Mouse (Mus musculus): ENCODE data around the gene Ddx41. TPM values are rescaled to one million over a fixed set of nuclear protein-coding genes. Genes with fewer than 3 reads are reported as not detected.

Gene Ddx41
- polyA plus RNA-seq, 1 experiment: 71.2 TPM

GRCm38 (mm10) chr13:55487578-55488498 lies 48.6 kb downstream of the Ddx41 start, which contains the start of gene Dbn1:
Dbn1 (minus strand) TSS chr13:55488111.
- peak within 1 kb of the TSS; percentile 68 for H3K4me3 ChIP-seq (ENCODE audit: insufficient read depth, low read depth, low read length)
- H3K27ac ChIP-seq (ENCODE audit: insufficient read depth, low read depth, low read length): no peak within 1 kb of the TSS
- H3K27me3 ChIP-seq (replicated peaks; ENCODE audit: control insufficient read depth, insufficient read depth, low read length): 0 out of 2 replicates have a peak, but pooled peaks cover 1% of the 10 kb centered on the region
- 2% methylated on average over 80 of the region's 83 CpGs for WGBS
- H3K36me3 ChIP-seq (ENCODE audit: control insufficient read depth, insufficient read depth, low read length): no peaks in the 10 kb centered on the region
- no peak for DNase-seq
- TF ChIP-seq POLR2A (IDR thresholded peaks at IDR 0.05; ENCODE audit: low read depth, low read length): no peak
- TF ChIP-seq CTCF (conservative IDR thresholded peaks at IDR 0.05; ENCODE audit: insufficient read depth, insufficient read length, low read depth, low read length): no peak
- H3K4me1 ChIP-seq (ENCODE audit: control insufficient read depth, insufficient read depth, low read length): no peaks in the 10 kb centered on the region

- no peak for DNase-seq
- Histone ChIP-seq H3K4me3 (ENCODE audit: insufficient read depth, low read depth, low read length) (peak overlapping the region; percentile 68), H3K27me3 (replicated peaks; ENCODE audit: control insufficient read depth, insufficient read depth, low read length) (0 out of 2 replicates have a peak, but pooled peaks cover 1% of the 10 kb centered on the region), H3K4me1 (ENCODE audit: control insufficient read depth, insufficient read depth, low read length) (no peaks in the 10 kb centered on the region), H3K27ac (ENCODE audit: insufficient read depth, low read depth, low read length) (no peak overlapping the region), H3K36me3 (ENCODE audit: control insufficient read depth, insufficient read depth, low read length) (no peaks in the 10 kb centered on the region)
- WGBS: 3% methylated on average over 29 of the region's 29 CpGs
- no peak for TF ChIP-seq CTCF (conservative IDR thresholded peaks at IDR 0.05; ENCODE audit: insufficient read depth, insufficient read length, low read depth, low read length)
- no peak for TF ChIP-seq POLR2A (IDR thresholded peaks at IDR 0.05; ENCODE audit: low read depth, low read length)
Observed at GRCm38 (mm10) chr13:55486916-55487577, 49.4 kb downstream of the Ddx41 start.

DNA sequence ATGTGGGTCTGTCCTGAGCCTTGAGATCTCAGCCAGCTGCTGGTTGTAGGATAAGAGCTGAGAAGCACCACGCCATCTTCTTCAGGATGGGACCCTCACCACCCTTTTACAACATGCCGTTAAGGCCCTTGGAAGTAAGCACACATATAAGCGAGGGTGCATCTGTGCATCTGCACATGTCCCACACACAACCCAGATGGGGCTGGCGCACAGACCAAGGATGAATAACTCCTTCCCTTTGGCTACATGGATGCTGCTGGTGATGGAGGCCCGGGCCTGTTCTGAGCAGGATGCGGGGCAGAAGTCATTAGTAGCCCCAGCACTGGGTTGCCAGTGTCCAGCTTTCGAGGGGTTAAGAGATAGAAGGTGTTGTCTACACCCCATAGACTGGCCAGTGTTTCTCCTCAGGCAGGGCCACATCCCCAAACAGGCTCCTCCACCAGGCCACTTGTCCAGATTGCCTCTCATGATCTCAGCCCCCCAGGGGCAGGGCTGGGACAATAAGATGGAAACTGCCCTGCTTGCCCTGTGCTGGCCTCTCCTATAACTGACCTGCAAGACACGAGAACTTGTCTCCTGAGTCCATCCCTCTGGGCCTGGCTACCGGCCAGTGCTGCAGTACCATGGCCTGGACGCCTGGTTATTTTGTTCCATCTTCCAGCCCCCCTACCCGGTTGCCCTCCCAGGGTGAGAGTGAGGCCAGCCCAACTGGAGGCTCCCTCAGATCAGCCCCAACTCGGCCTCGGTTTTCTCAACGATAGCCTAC lies 50.2 kb downstream of the Ddx41 start:
- WGBS: 48% methylated on average over 14 of the region's 14 CpGs
- Histone ChIP-seq H3K27me3 (replicated peaks; ENCODE audit: control insufficient read depth, insufficient read depth, low read length) (0 out of 2 replicates have a peak, but pooled peaks cover 1% of the 10 kb centered on the region), H3K4me3 (ENCODE audit: insufficient read depth, low read depth, low read length) (no peak overlapping the region), H3K36me3 (ENCODE audit: control insufficient read depth, insufficient read depth, low read length) (no peaks in the 10 kb centered on the region), H3K4me1 (ENCODE audit: control insufficient read depth, insufficient read depth, low read length) (no peaks in the 10 kb centered on the region), H3K27ac (ENCODE audit: insufficient read depth, low read depth, low read length) (no peak overlapping the region)
- DNase-seq: no peak
- TF ChIP-seq POLR2A (IDR thresholded peaks at IDR 0.05; ENCODE audit: low read depth, low read length): no peak
- TF ChIP-seq CTCF (conservative IDR thresholded peaks at IDR 0.05; ENCODE audit: insufficient read depth, insufficient read length, low read depth, low read length): no peak

GRCm38 (mm10) chr13:55484520-55485088 lies 51.9 kb downstream of the Ddx41 start:
- WGBS: 66% methylated on average over 7 of the region's 7 CpGs
- no peaks in the 10 kb centered on the region for H3K36me3 ChIP-seq (ENCODE audit: control insufficient read depth, insufficient read depth, low read length)
- H3K27ac ChIP-seq (ENCODE audit: insufficient read depth, low read depth, low read length): no peak overlapping the region
- 0 out of 2 replicates have a peak, but pooled peaks cover 1% of the 10 kb centered on the region for H3K27me3 ChIP-seq (replicated peaks; ENCODE audit: control insufficient read depth, insufficient read depth, low read length)
- no peak for DNase-seq
- no peaks in the 10 kb centered on the region for H3K4me1 ChIP-seq (ENCODE audit: control insufficient read depth, insufficient read depth, low read length)
- no peak overlapping the region for H3K4me3 ChIP-seq (ENCODE audit: insufficient read depth, low read depth, low read length)
- TF ChIP-seq CTCF (conservative IDR thresholded peaks at IDR 0.05; ENCODE audit: insufficient read depth, insufficient read length, low read depth, low read length) (no peak), POLR2A (IDR thresholded peaks at IDR 0.05; ENCODE audit: low read depth, low read length) (no peak)

GRCm38 (mm10) chr13:55483593-55483992 lies 52.9 kb downstream of the Ddx41 start:
- 34% methylated on average over 15 of the region's 15 CpGs for WGBS
- Histone ChIP-seq H3K27me3 (replicated peaks; ENCODE audit: control insufficient read depth, insufficient read depth, low read length) (0 out of 2 replicates have a peak, but pooled peaks cover 1% of the 10 kb centered on the region), H3K27ac (ENCODE audit: insufficient read depth, low read depth, low read length) (no peak overlapping the region), H3K4me3 (ENCODE audit: insufficient read depth, low read depth, low read length) (no peak overlapping the region), H3K36me3 (ENCODE audit: control insufficient read depth, insufficient read depth, low read length) (no peaks in the 10 kb centered on the region), H3K4me1 (ENCODE audit: control insufficient read depth, insufficient read depth, low read length) (no peaks in the 10 kb centered on the region)
- TF ChIP-seq POLR2A (IDR thresholded peaks at IDR 0.05; ENCODE audit: low read depth, low read length) (no peak), CTCF (conservative IDR thresholded peaks at IDR 0.05; ENCODE audit: insufficient read depth, insufficient read length, low read depth, low read length) (no peak)
- DNase-seq: no peak

GRCm38 (mm10) chr13:55483071-55483470 lies 53.4 kb downstream of the Ddx41 start:
- DNase-seq: no peak
- Histone ChIP-seq H3K36me3 (ENCODE audit: control insufficient read depth, insufficient read depth, low read length) (no peaks in the 10 kb centered on the region), H3K4me3 (ENCODE audit: insufficient read depth, low read depth, low read length) (no peak overlapping the region), H3K27ac (ENCODE audit: insufficient read depth, low read depth, low read length) (peak overlapping the region; percentile 27; the same call in 1 of the 2 replicates), H3K4me1 (ENCODE audit: control insufficient read depth, insufficient read depth, low read length) (no peaks in the 10 kb centered on the region), H3K27me3 (replicated peaks; ENCODE audit: control insufficient read depth, insufficient read depth, low read length) (0 out of 2 replicates have a peak, but pooled peaks cover 1% of the 10 kb centered on the region)
- TF ChIP-seq CTCF (conservative IDR thresholded peaks at IDR 0.05; ENCODE audit: insufficient read depth, insufficient read length, low read depth, low read length) (no peak), POLR2A (IDR thresholded peaks at IDR 0.05; ENCODE audit: low read depth, low read length) (no peak)
- WGBS: 50% methylated on average over 9 of the region's 9 CpGs
